Mouse (Mus musculus): Measurements from ENCODE around the gene Morc4.

Morc4 gene

GRCm38 (mm10) chrX:139805918-139806317 lies 65.6 kb downstream of the Morc4 start:
- DNase-seq (ENCODE audit: low spot score in 2 of 2), result no peak

- DNase-seq (ENCODE audit: low spot score in 2 of 2), result no peak
These were observed 68.4 kb downstream of the Morc4 start for GRCm38 (mm10) chrX:139803028-139803427.

GRCm38 (mm10) chrX:139800406-139800878 lies 71.0 kb downstream of the Morc4 start, which contains the start of gene Cldn2:
Cldn2 (plus strand) TSS chrX:139800828.
- no peak for DNase-seq (ENCODE audit: low spot score in 2 of 2)

DNA sequence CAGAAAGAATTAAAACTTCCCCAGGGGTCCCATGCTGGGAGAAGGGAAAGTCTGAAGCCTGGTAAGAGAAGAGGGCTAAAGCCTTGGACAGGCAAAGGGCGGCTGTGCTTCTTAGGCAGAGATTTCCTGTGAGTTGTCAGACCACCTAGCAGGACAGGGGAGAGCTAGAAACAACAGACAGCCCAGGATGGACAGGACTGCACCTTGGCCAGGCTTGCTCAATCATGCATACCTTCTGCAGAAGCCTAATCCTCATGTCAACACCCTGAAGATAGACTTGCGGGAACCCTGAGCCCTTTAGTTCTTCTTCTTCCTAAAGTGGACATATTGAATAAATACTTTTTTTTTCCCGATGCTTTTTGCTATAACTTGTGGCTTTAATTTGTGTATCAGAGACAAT lies 71.5 kb downstream of the Morc4 start:
- no peak for DNase-seq (ENCODE audit: low spot score in 2 of 2)

- no peak for DNase-seq (ENCODE audit: low spot score in 2 of 2)
These were observed 73.6 kb downstream of the Morc4 start for GRCm38 (mm10) chrX:139797875-139798274.

GRCm38 (mm10) chrX:139796037-139796436 lies 75.4 kb downstream of the Morc4 start:
- no peak for DNase-seq (ENCODE audit: low spot score in 2 of 2)

DNA sequence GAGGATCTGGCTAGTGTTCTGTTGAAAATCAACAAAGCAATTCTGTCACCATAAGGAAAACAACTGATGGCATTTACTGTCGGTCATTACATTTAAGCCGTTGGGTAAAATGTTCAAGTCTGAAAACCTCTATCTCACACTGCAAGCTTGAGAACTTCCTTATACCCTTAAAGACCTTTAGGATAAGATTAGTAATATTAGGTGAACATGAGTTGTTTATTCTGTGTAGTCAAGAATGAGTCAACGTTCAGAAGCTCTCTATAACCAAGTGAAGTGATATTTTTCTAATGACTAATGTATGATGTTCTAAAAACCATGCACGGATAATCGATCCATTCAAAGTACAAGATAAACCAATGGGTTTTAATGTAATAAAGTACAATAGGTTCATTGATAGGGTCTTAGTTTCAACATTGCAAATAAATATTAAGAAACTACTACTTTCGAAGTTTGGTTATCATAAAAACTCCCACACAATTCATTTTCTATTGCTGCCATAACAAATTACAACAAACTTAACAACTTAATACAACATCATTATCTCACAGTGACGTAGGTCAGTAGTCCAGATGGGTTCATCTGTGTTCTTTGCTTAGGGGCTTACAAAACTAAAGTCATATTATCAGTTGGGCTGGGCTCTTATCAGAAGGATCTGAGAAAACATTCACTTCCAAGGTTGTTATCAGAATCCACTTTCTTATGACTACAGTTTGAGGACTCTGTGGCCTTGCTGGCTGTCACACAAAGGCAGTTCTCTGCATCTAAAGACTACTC lies 77.2 kb downstream of the Morc4 start:
- no peak for DNase-seq (ENCODE audit: low spot score in 2 of 2)

DNA sequence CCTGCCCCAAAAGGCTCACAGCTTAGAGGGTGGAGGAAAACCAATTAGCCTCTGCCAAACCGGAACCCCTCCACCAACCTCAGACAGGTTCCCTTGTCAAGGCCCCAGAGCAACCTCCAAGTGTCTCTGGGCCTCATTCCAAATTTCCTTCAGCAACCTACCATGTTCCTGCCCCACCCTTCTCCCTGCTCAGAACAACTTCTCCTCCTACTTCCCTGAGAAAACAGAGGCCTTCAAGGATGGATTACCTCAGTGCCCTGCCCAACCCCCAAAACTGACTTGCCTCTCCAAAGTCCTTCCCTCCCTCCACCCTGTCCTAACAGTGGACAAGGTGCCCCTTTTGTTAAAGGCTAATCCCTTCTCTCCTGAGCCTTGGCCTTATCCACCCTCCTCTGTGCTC lies 85.7 kb downstream of the Morc4 start:
- no peak for DNase-seq (ENCODE audit: low spot score in 2 of 2)

- DNase-seq (ENCODE audit: low spot score in 2 of 2), result no peak
These were observed 88.4 kb downstream of the Morc4 start for GRCm38 (mm10) chrX:139783045-139783422.

GRCm38 (mm10) chrX:139782278-139783044 lies 89.0 kb downstream of the Morc4 start, which contains the start of gene Ripply1:
Ripply1 (minus strand) TSS chrX:139782353.
- DNase-seq (ENCODE audit: low spot score in 2 of 2), result no peak

- no peak for DNase-seq (ENCODE audit: low spot score in 2 of 2)
These were observed 89.9 kb downstream of the Morc4 start for GRCm38 (mm10) chrX:139781563-139781962.

DNA sequence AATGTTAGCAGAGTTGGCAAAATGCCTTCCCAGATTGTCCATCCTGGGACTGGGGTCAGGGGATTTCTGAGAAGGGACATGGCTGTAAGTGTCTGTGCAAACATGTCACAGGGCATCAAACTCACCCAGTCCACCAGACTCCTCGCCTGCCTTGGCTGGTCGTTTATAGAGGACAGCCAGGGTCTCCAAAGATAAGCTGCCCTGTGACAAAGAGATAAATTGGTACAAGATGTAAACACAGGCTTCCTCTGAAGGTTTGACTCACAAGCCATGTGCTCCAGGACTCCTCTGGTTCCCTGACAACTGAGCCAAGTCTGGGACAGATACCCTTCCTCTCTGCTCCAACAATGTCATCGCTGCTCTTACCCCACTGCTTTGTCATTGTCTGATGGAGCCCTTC lies 90.5 kb downstream of the Morc4 start:
- DNase-seq (ENCODE audit: low spot score in 2 of 2), result no peak

DNA sequence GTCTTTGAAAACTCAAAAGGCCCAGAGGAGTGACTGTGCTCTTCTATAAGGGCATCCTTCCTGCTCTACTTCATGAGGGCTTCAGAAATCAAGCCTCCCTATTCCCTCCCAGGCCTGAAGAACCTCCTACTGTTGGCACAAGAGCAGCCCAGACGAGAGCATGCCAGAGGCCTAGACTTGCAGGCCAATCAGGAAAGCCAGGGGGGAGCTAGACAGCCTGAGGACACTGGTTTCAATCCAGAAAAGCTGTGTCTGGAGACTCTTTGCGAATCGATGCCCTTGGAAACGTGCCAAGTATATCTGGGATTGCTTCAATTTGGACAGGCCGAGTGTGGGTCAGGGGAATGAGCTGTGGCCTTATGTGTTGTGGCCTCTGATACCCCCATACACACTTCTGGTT lies 92.1 kb downstream of the Morc4 start:
- no peak for DNase-seq (ENCODE audit: low spot score in 2 of 2)

GRCm38 (mm10) chrX:139778886-139779285 lies 92.6 kb downstream of the Morc4 start:
- DNase-seq (ENCODE audit: low spot score in 2 of 2), result no peak

- DNase-seq (ENCODE audit: low spot score in 2 of 2), result no peak
These were observed 94.1 kb downstream of the Morc4 start for GRCm38 (mm10) chrX:139777357-139777756.

DNA sequence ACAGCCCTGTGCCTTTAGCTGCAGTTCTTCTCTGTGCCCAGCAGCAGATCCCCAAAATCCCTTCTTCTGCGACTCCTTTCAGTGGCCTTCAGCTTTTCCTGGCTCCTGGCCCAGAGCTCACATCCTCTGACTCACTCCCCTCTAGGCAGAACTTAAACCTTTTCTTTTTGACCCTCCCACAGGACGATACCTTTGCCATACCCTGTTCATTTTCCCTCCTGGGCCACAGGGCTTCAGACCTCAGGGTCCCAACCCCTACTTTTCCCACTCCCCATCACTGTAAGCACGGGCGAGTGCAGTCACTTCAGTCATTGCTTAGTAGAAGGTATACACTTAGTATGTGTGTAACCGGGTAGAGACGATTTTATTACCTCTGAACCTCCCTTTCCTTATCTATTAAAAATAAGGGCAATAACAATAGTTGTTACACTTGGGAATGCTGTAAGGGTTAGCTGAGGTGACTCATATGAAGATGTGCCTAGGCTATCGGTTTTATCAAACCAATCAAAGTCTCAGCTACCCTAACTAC lies 96.3 kb downstream of the Morc4 start:
- no peak for DNase-seq (ENCODE audit: low spot score in 2 of 2)

DNA sequence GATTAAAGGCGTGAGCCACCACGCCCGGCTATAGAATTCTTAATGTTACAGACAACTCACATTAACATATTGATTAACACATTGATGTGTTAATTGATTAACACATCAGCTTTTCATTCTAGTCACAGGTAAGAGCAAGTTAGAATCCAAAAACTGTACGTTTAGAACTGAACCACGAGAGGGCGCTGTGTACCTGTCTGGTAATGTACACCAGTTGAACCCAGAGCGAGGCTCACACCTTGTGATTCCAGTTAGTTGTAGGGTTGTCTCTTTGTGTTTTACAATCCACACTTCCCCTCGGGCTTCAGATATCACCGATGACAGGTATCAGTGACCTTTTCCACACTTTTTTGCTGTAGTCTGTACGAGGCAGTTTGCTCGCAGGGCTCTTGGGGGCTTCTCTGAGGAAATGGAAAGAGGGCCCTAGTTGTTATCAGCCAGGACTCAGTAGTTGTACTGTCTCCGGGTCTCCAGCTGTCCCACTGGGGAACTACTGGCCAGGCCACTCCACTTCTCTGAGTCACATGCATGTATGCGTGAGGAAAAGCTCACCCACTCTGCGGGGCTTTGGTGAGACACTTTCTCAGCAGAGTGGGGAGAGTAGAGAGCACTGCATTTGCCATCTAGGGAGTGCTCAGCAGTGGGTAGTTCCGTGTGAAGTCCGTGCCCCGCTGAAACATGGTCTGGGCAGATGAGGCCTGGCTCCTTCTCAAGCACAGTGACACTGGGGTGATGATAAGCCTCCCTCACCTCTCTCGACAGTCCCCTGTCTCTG lies 97.0 kb downstream of the Morc4 start:
- DNase-seq (ENCODE audit: low spot score in 2 of 2), result peak in 1 of 2 experiments; percentile 17
